Mouse (Mus musculus) cortical plate, adult 2 months (tissue): ENCODE measurements around the gene Trip13. TPM values are rescaled to one million over a fixed set of nuclear protein-coding genes. Genes with fewer than 3 reads are reported as not detected.

Source experiments
- H3K27ac ChIP-seq: fragments of 200-500 bp; 2 replicates; pipeline ENCODE4 v1.5.1; 2012; ENCODE audit warnings: low read length, control low read depth, inconsistent platforms; ENCODE audit not compliant: insufficient read depth
- H3K4me1 ChIP-seq: fragments of 200-500 bp; 2 replicates; pipeline ENCODE4 v1.6.1; 2011; ENCODE audit warnings: low read length; ENCODE audit not compliant: control insufficient read depth, insufficient read depth
- H3K4me3 ChIP-seq: fragments of 200-500 bp; 2 replicates; pipeline ENCODE4 v1.5.1; 2011; ENCODE audit warnings: mild to moderate bottlenecking, low read length, control low read depth; ENCODE audit not compliant: insufficient read depth
- CTCF ChIP-seq: fragments of 200-500 bp; IDR thresholded peaks from 2 replicates; pipeline ENCODE4 v1.5.1; 2011; ENCODE audit warnings: mild to moderate bottlenecking, control low read depth, low read length; ENCODE audit not compliant: insufficient read depth; ENCODE audit errors: extremely low read depth
- POLR2A ChIP-seq: fragments of 200-500 bp; IDR thresholded peaks from 2 replicates; pipeline ENCODE4 v1.6.1; 2011; ENCODE audit warnings: mild to moderate bottlenecking, low read length, control low read depth; ENCODE audit not compliant: insufficient read depth; ENCODE audit errors: extremely low read depth
- polyA plus RNA-seq: library from polyadenylated mRNA; depleted of rRNA; stranded (reverse); fragments of >200 nt; gene quantifications from 2 replicates; pipeline ENCODE4 v1.2.3, GENCODE M21; 2012; rRNA removed

The Trip13 gene
- polyA plus RNA-seq, result 0.85 and 1.1 TPM in 2 replicates

GRCm38 (mm10) chr13:73937321-73938176 is at the start of gene Trip13, which contains the start of gene Brd9:
Gene Trip13, minus strand, starts transcription at chr13:73937784.
Gene Brd9, plus strand, starts transcription at chr13:73937811.
- TF ChIP-seq CTCF (no peak), POLR2A (peak; percentile 60; the same call in 1 of the 2 replicates)
- Histone ChIP-seq H3K4me1 (peaks cover 2% of the 10 kb centered on the region; the same call in 1 of the 2 replicates), H3K27ac (no peak within 1 kb of the TSS), H3K4me3 (peak within 1 kb of the TSS; percentile 76)

GRCm38 (mm10) chr13:73976935-73977334 is 39.4 kb upstream of the Trip13 start:
- no peak overlapping the region for H3K27ac ChIP-seq
- no peak for TF ChIP-seq POLR2A
- TF ChIP-seq CTCF, result no peak
- no peak overlapping the region for H3K4me3 ChIP-seq
- H3K4me1 ChIP-seq, result no peaks in the 10 kb centered on the region

- H3K27ac ChIP-seq, result no peak overlapping the region
- no peak overlapping the region for H3K4me3 ChIP-seq
- no peak for TF ChIP-seq CTCF
- no peak for TF ChIP-seq POLR2A
- H3K4me1 ChIP-seq, result no peaks in the 10 kb centered on the region
Measured at GRCm38 (mm10) chr13:73974523-73974922, 36.9 kb upstream of the Trip13 start.

- H3K4me1 ChIP-seq, result no peaks in the 10 kb centered on the region
- no peak for TF ChIP-seq POLR2A
- peak; percentile 86 for TF ChIP-seq CTCF
- no peak overlapping the region for H3K4me3 ChIP-seq
- no peak overlapping the region for H3K27ac ChIP-seq
Measured at GRCm38 (mm10) chr13:73970545-73971448, 33.2 kb upstream of the Trip13 start.

- H3K4me3 ChIP-seq, result no peak within 1 kb of the TSS
- TF ChIP-seq POLR2A, result no peak
- no peak for TF ChIP-seq CTCF
- H3K4me1 ChIP-seq, result peaks cover 1% of the 10 kb centered on the region; the same call in 1 of the 2 replicates
- no peak within 1 kb of the TSS for H3K27ac ChIP-seq
Measured at GRCm38 (mm10) chr13:73963551-73963950, 26.0 kb upstream of the Trip13 start, which contains the start of gene Zdhhc11. Gene Zdhhc11, plus strand, starts transcription at chr13:73963851.

- Histone ChIP-seq H3K4me3 (no peak overlapping the region), H3K27ac (peak overlapping the region; percentile 54), H3K4me1 (peaks cover 1% of the 10 kb centered on the region; the same call in 1 of the 2 replicates)
- TF ChIP-seq CTCF, result peak; percentile 45
- TF ChIP-seq POLR2A, result no peak
Measured at GRCm38 (mm10) chr13:73961177-73961576, 23.6 kb upstream of the Trip13 start.

- Histone ChIP-seq H3K4me1 (peaks cover 1% of the 10 kb centered on the region; the same call in 1 of the 2 replicates), H3K27ac (peak overlapping the region; percentile 54; the same call in 1 of the 2 replicates), H3K4me3 (no peak overlapping the region)
- TF ChIP-seq CTCF, result no peak
- no peak for TF ChIP-seq POLR2A
Measured at GRCm38 (mm10) chr13:73960117-73960652, 22.6 kb upstream of the Trip13 start.

- Histone ChIP-seq H3K4me1 (peaks cover 3% of the 10 kb centered on the region; the same call in 1 of the 2 replicates), H3K4me3 (no peak overlapping the region), H3K27ac (no peak overlapping the region)
- TF ChIP-seq CTCF (no peak), POLR2A (no peak)
Measured at GRCm38 (mm10) chr13:73955531-73955930, 17.9 kb upstream of the Trip13 start.

- no peak overlapping the region for H3K4me3 ChIP-seq
- no peak for TF ChIP-seq CTCF
- TF ChIP-seq POLR2A, result no peak
- H3K4me1 ChIP-seq, result peaks cover 2% of the 10 kb centered on the region; the same call in 1 of the 2 replicates
Measured at GRCm38 (mm10) chr13:73954666-73955065, 17.1 kb upstream of the Trip13 start.

More at GRCm38 (mm10) chr13:73954666-73955065, 17.1 kb upstream of the Trip13 start:
- no peak overlapping the region for H3K27ac ChIP-seq
